Mouse (Mus musculus) adrenal gland, adult 8-10 months (tissue): ENCODE measurements around the gene C1qtnf3. TPM values are rescaled to one million over a fixed set of nuclear protein-coding genes. Genes with fewer than 3 reads are reported as not detected.
"Not testable (repeated sequence)": the region's sequence is repeated elsewhere in the genome, so short reads cannot be mapped to it uniquely, and the experiment has no call there.

Experiments used
- DNase-seq: peaks from one replicate; pipeline ENCODE4 v3.0.0; 2022
- total RNA-seq, 4 experiments: library from RNA; stranded (reverse); gene quantifications; 2 replicates each; pipeline ENCODE4 v1.2.4; 2022

The C1qtnf3 gene
- total RNA-seq, 4 experiments from 2014 or later = 0.28 to 1.2 (median 0.84) TPM

DNA sequence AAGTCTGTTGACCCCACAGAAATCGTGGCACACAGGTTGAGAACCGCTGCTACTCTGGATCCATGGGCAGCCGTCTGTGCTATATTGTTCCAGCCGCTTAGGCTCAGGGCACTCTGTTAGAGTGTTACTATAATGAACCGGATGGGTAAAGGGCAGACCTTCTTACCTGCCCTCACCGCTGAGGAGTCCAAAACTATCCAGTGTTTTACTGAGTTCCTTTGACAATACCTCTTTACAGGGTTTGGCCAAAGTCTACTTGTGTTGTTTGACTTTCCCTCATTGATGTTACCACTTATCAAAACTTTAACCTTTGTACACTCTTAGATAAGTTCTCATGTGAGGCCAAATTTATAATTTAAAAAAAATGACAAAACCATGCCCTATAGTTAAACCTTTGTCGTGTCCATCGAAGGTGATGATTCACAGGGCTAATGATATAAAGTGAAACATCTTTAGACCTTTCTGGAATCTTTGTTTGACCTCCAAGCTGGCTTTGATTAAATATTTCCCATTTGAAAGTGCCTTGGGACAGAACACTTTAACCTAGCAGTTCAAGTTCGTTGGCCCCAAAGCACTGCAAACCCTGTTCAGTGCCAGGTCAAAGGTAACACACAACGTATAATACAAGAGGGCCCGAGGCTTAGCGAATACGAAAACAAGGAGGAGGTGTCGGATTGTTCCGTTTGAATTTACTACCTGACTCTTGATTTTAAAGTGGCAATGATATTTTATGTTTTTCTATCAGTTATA, 7.3 kb downstream of the C1qtnf3 start:
- no peak for DNase-seq

- no peak for DNase-seq
Observed at GRCm38 (mm10) chr15:10960267-10960666, 8.1 kb downstream of the C1qtnf3 start.

DNA sequence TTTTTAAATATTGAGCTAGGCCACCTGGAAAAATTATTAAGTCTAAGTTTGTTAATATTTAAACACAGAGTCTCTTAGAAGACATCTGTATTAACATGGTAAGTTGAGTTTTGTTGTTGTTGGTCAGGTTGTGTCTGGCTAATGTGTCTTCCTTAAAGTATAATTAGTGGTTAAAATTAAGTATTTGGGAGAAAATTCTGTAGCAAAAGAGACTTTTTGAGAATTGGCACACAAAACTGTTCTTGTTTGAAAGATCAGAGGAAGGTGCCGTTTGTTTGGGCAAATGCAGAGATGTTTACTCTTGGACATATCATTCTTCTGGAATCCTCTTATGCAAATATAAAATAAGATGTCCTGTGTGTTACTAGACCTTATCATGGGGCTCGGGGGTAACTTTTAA, 10.5 kb downstream of the C1qtnf3 start:
- no peak for DNase-seq

- DNase-seq = no peak
Observed at GRCm38 (mm10) chr15:10969439-10969838, 17.3 kb downstream of the C1qtnf3 start.

DNA sequence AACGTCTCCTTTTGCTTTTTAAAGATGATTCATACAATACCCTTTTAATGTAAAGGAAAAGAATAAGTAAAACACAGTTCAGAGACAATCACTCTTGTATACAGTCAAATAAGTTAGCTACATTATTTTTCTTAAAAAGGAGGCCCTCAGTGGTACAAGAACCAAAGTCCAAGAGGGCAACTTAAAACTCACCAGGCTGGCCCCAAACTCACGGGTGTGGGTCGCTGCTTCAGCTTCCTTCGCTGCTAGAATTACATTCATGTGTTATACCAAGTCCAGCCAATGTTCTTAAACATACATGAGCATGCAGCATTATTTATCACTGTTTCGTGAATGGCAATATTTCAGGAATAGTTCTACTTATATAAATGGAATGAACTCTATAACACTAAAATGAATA, 18.6 kb downstream of the C1qtnf3 start:
- DNase-seq = no peak

DNA sequence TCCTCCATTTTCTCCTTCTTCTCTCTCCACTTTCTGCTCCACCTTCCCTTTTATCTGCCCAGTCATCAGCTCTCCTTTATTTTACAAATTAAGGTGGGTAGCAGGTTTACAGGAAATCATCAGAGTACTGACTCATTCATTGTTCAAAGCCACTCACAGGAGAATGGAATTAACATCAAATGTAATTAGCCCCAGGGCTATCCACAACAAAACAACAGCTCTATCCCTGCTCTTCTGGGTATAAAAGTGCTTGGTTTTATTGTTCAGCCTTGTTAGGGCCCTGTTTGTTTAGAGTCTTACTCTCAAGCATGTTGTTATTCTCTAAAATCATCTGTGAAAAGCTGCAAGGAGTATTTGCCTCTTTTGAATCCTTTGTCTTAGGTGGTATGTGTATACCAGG, 25.0 kb downstream of the C1qtnf3 start:
- DNase-seq = no peak

GRCm38 (mm10) chr15:10980712-10981111, 28.6 kb downstream of the C1qtnf3 start:
- no peak for DNase-seq

DNA sequence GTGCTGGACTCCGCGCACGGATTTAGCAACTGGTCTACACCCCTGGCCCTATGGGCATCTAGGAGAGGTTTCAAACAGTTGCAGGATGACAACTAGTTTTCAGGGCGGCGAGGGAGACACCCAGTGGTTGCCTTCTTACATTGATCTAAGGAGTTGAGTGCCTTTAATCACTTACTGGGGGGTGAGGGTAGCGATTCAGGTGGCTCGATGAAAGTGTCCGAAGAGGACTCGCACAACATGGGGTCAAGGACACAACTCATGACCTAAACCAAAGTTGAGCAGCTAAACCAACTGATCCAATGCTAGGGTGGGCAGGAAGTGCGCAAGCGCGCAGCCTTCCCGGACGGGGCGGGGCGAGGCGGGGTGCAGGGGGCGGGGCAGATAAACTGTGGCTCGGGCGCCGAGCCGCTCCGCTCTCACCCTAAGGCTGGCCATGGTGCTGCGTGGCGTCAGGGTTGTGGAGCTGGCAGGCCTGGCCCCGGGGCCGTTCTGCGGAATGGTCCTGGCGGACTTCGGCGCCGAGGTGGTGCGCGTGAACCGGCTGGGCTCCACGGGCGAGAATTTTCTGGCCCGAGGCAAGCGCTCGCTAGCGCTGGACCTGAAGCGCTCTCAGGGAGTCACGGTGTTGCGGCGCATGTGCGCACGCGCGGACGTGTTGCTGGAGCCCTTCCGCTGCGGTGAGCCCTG, 29.4 kb downstream of the C1qtnf3 start, which contains the start of gene Amacr:
Gene Amacr (plus strand): TSS at position 380 of the 687 bp plus-strand sequence.
- peak; percentile 82 for DNase-seq

DNA sequence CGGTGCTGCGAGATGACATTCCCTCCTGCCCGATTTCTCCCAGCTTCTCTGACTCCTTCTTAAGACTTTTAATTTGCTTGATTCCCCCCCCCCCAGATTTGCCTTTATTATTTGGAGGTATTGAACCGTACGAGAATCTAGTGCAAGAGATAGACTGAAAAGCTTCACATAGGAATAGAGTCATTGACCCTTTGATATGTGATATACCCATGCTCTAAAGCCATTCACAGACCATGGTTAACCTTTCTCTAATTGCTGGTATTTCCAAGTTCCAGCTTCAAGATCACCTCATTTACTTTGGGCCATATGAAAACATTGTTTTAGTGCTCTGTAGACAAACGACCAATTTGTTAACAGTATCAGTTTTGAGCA, 29.9 kb downstream of the C1qtnf3 start:
- no peak for DNase-seq

GRCm38 (mm10) chr15:10985756-10986155, 33.6 kb downstream of the C1qtnf3 start:
- DNase-seq = no peak

DNA sequence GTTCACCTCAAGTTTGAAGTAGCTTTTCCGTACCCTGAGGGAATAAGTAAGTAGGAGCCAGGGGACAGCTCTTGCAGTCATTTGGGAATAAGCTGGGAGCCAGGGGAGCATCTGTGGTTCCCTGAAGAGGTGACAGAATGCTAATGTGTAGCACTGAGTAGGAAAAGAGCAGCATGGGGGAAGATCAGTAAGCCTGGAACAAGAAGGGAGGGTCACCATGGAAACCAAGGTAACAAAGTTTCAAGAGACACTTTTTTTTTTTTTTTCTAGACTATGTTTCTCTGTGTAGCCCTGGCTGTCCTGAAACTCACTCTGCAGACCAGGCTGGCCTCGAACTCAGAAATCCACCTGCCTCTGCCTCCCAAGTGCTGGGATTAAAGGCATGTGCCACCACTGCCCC, 34.3 kb downstream of the C1qtnf3 start:
- DNase-seq = not testable (repeated sequence)

DNA sequence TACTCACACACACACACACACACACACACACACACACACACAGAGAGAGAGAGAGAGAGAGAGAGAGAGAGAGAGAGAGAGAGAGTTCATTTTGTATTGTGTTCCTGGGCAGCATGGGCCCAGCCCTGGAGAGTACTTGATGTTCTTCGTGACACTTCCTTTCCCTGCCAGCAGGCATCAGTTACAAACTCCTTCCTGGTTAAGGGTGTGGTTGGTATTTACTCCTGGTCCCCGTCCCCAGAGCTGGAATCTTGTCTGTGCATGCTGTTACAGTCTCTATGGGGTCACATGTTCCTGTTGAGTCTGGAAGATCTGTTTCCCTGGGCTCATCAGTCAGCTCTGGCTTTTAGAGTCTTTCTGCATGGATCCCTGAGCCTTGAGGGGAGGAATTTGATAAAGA, 38.3 kb downstream of the C1qtnf3 start:
- DNase-seq = no peak

DNA sequence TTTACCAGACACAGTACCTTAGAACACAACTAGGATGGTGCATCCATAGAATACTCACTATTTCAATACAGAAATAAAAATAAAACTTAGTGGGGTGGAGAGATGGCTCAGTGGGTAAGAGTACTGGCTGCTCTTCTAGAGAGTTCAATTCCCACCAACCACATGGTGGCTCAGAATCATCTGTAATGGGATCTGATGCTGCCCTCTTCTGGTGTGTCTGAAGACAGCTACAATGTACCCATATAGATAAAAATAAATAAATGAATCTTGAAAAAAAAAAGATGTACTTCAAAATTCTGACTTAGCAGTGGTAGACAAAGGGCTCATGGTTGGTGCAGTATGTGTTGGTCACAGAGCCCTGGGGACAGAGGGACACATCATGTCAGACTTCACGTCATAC, 39.4 kb downstream of the C1qtnf3 start:
- DNase-seq = no peak

GRCm38 (mm10) chr15:10999832-11000231, 47.7 kb downstream of the C1qtnf3 start:
- no peak for DNase-seq

- no peak for DNase-seq
Observed at GRCm38 (mm10) chr15:11000421-11000820, 48.3 kb downstream of the C1qtnf3 start, which contains the start of gene Slc45a2. Slc45a2 (plus strand) TSS chr15:11000721.

GRCm38 (mm10) chr15:11003791-11004190, 51.7 kb downstream of the C1qtnf3 start:
- DNase-seq = no peak

DNA sequence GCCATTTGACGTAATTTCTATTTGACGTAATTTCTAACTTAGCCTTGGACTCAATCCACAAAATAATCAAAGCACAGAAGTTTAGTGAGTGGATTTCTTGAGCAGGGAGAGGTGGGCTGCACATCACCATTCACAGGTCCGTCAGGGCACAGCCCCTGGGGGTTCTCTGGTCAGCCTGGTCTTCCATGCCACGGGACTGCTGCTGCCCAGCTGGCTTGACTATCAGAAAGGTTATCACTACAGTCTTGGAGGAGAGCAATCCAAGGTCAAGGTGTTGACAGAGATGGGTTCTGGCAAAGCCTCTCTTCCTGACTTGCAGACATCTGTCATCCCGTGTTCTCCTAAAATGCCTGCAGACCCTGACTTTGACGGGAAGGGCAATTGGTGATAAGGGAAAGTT, 52.5 kb downstream of the C1qtnf3 start:
- DNase-seq = no peak

GRCm38 (mm10) chr15:11008756-11009155, 56.6 kb downstream of the C1qtnf3 start:
- DNase-seq = no peak

DNA sequence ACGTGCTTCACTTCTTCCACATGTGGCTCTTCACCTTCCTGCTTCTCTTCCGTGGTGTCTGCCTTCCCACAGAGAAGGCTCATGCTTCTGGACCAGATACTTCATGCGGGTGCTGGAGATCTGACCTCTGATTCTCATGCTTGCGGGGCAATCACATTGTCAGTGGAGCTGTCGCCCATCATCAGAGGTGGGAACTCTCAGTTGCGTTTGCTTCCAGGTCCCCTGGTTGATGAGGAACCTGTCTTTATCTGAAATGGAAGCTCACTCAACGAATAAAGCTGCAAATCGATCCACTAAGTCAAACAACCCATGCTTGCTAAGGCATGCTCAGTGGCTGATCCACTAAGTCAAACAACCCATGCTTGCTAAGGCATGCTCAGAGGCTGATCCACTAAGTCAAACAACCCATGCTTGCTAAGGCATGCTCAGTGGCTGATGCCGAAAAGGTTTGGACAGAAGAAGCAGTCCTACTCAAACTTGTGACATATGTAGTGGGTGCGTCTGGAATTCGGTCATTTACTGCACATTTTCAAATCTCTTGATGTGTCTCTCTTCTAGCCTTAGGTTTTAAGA, 58.9 kb downstream of the C1qtnf3 start:
- no peak for DNase-seq

GRCm38 (mm10) chr15:11014931-11015330, 62.8 kb downstream of the C1qtnf3 start:
- no peak for DNase-seq

DNA sequence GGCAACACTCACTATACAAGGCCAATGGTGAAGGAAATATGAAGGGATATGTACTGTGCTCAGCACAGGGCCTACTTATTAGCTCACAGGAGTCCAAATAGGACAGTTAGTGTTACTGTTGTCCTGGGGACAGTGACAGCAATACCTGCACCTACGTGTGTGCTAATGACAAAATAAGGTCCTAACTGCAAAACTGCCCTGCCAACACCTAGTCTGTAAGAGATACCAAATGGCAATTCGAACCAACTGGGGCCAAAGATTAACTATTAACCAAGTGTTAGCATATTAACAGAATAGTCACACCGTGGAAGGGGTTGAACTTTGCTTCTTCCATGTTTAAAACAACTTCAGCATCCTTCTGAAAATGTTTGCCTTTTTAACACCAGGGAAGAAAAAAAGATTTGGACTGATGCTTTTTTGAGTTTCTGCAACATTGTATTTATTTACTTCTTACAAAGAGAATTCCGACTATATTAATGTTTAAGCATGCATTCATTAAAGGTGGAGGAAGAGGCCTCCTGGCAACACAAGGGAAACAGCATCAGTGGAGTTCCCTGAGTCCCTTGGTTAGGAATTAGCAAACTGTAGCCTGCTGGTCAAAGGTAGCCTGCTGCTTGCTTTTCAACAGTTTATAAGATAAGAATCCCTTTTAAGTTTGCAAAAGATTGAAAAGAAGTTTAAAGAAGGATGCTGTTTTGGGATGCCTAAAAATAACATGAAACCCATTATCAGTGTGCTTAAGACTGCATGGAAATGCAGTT, 74.8 kb downstream of the C1qtnf3 start:
- DNase-seq = no peak
